Mouse (Mus musculus): ENCODE measurements at regions not wholly inside any gene's neighbourhood (a gene's known extent, or its start where the extent isn't known, plus 50 kb on each side); places are given as distances from the start of the nearest gene placed in this dataset.

DNA sequence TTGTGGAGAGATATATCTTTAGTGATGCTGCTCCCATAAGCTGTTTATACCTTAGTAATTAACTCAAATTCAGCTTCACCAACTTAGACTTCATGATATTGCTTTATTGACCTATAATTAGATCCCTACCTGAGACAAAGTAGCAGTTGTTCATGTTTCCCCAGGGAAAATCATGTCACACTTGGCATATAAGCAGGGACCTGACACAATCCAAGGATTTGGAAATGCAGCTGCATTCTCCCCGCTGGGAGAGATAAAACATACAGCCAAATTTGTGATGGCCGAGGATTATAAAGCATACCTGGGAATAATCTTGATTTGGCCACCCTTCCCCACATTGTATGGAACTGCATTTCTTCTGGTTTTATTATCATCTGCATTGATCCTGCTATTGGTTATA, 55.6 kb upstream of the Tmc1 start:
- H3K9ac ChIP-seq (replicated peaks; ENCODE audit: low read depth, low read length), result no peak overlapping the region
- H3K4me2 ChIP-seq (replicated peaks; ENCODE audit: low read depth, low read length), result no peak overlapping the region
- no peak overlapping the region for H3K27ac ChIP-seq (ENCODE audit: low read length)
- no peaks in the 10 kb centered on the region for H3K9me3 ChIP-seq (ENCODE audit: control insufficient read depth, low read depth, low read length)
- no peaks in the 10 kb centered on the region for H3K27me3 ChIP-seq (ENCODE audit: control insufficient read depth, insufficient read depth, low read length)
- 88% methylated on average over 2 of the region's 2 CpGs for WGBS
- H3K4me1 ChIP-seq (ENCODE audit: control insufficient read depth, insufficient read depth, low read length), result no peaks in the 10 kb centered on the region
- H3K4me3 ChIP-seq (ENCODE audit: low read depth, low read length), result no peak overlapping the region
- H3K36me3 ChIP-seq (ENCODE audit: control insufficient read depth, insufficient read depth, low read length), result no peaks in the 10 kb centered on the region
- no peak for ATAC-seq (ENCODE audit: insufficient number of reproducible peaks, insufficient read depth, low FRiP score, low read depth)

DNA sequence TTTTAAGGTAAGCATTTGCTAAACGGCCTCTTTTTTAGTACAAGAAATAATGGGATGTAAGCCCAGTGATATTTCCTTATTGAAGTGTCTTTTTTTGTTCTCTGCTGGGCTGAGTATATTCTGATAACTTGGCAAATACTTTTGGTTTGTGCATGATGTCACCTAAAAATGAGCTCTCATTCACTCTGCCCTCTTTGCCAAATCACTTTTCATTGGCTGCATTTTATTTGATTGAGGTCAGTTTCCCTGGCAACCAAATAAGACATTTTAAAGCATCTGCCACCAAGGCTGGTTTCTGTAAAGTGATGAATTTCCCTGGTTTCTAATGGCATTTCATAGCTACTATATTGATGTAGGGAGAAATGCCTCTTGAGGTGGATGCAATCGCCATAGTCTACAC, 50.4 kb upstream of the Tmc1 start:
- Histone ChIP-seq H3K36me3 (ENCODE audit: control insufficient read depth, insufficient read depth, low read length) (no peaks in the 10 kb centered on the region), H3K4me2 (replicated peaks; ENCODE audit: low read depth, low read length) (no peak overlapping the region), H3K27me3 (ENCODE audit: control insufficient read depth, insufficient read depth, low read length) (no peaks in the 10 kb centered on the region), H3K27ac (ENCODE audit: low read length) (no peak overlapping the region), H3K9ac (replicated peaks; ENCODE audit: low read depth, low read length) (no peak overlapping the region), H3K4me1 (ENCODE audit: control insufficient read depth, insufficient read depth, low read length) (no peaks in the 10 kb centered on the region), H3K4me3 (ENCODE audit: low read depth, low read length) (no peak overlapping the region), H3K9me3 (ENCODE audit: control insufficient read depth, low read depth, low read length) (no peaks in the 10 kb centered on the region)
- 75% methylated on average over 2 of the region's 2 CpGs for WGBS
- no peak for ATAC-seq (ENCODE audit: insufficient number of reproducible peaks, insufficient read depth, low FRiP score, low read depth)
